Mouse (Mus musculus): ENCODE measurements around the gene Hist2h3c2.

- TF ChIP-seq POLR2A (IDR thresholded peaks at IDR 0.05; ENCODE audit: control insufficient read depth, low read depth, low read length), result no peak
- no peak for TF ChIP-seq CTCF (IDR thresholded peaks at IDR 0.05; ENCODE audit: control insufficient read depth, insufficient read depth, insufficient replicate concordance, low read depth, low read length)
Measured at GRCm38 (mm10) chr3:96255926-96256593, 17.1 kb upstream of the Hist2h3c2 start.
